Mouse (Mus musculus): Measurements from ENCODE around the gene 1110002E22Rik.

DNA sequence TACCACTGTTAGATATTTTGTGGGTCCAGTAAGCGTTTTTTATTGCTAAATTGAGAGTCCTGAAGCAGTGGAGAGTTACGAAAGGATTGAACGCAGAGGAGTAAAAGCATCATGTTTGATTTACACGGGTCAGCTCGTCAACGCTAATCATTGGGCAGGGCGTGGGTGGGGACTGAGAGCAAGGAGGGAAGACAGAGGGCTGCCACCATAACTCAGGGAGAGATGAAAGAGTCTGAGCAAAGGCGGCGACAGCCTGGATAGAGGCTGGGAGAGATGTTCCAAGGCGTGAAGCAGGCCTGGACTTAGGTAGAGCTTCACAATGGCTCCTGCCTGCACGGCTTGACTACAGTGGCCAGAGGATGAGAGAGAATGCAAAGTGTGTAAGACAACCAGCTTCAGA lies 14.1 kb upstream of the 1110002E22Rik start:
- TF ChIP-seq CTCF (IDR thresholded peaks at IDR 0.05; ENCODE audit: low read depth, low read length) (no peak), POLR2A (IDR thresholded peaks at IDR 0.05; ENCODE audit: extremely low read depth, insufficient read depth, low read length) (no peak)

Data from liver, adult 2 months (tissue).